ENCODE assay signal across 17 mouse cellular contexts in the genomic region with DNA sequence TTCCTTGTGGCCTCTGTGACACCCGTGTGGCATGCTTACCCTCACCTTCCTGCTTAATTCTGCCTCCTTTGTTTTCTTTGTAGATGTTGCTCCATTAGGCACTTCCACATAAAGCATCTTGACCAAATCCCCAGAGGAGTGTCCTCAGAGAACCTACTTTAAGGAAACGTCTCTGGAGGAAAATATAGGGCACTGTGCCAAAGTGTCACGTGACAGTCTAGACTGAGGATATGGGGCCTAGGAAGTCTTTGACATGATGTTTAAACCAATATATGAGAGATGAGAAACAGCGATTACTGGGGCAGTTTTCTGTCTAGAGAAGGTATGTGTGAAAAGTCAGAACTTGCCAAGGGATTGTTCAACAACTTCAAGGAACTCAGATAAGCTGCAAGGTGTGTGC. TPM values are rescaled to one million over a fixed set of nuclear protein-coding genes. Genes with fewer than 3 reads are reported as not detected.
A peak's percentile ranks its signal among the peaks of the same experiment; 100 is the strongest.
DNase-seq lines count a peak whose midpoint lies in the region; ATAC-seq and TF ChIP-seq lines count a peak whose summit lies in the region.
"Had no signal": no experiment of that assay in that cellular context is flagged by ENCODE, and none has a peak within 500 bp of the region (broad histone marks: within the 10 kb centered on the region; RNA-seq: fewer than 3 reads in every experiment).

No protein-coding gene starts in this region.

- H3K9me3 ChIP-seq in heart, embryonic 12.5 days (replicated peaks), result no peaks in the 10 kb centered on the region
- H3K9me3 ChIP-seq in midbrain, postnatal 0 days (ENCODE audit: low read length), result no peaks in the 10 kb centered on the region
- no peaks in the 10 kb centered on the region for H3K9me3 ChIP-seq in midbrain, embryonic 10.5 days (replicated peaks)
- no peaks in the 10 kb centered on the region for H3K9me3 ChIP-seq in intestine, postnatal 0 days (ENCODE audit: control insufficient read depth)
- H3K9me3 ChIP-seq in stomach, postnatal 0 days (ENCODE audit: control insufficient read depth, low read length), result no peaks in the 10 kb centered on the region
- no peaks in the 10 kb centered on the region for H3K9me3 ChIP-seq in forebrain, embryonic 13.5 days (replicated peaks)
- H3K9me3 ChIP-seq: megakaryocyte, embryonic 14.5 days had no signal

- no peak overlapping the region for H3K27ac ChIP-seq in heart, embryonic 12.5 days (ENCODE audit: poor library complexity, severe bottlenecking)
- no peak overlapping the region for H3K27ac ChIP-seq in midbrain, postnatal 0 days (ENCODE audit: low read depth, low read length)
- no peak overlapping the region for H3K27ac ChIP-seq in midbrain, embryonic 10.5 days (replicated peaks)
- H3K27ac ChIP-seq in intestine, postnatal 0 days (ENCODE audit: low read depth, low read length), result no peak overlapping the region
- H3K27ac ChIP-seq in stomach, postnatal 0 days (replicated peaks), result no peak overlapping the region
- H3K27ac ChIP-seq in forebrain, embryonic 13.5 days, result no peak overlapping the region

- WGBS in heart, embryonic 12.5 days, result 50% methylated on average over 4 of the region's 4 CpGs
- 70% methylated on average over 4 of the region's 4 CpGs for WGBS in midbrain, postnatal 0 days
- WGBS in midbrain, embryonic 10.5 days, result 85% methylated on average over 4 of the region's 4 CpGs
- WGBS in intestine, postnatal 0 days, result 27% methylated on average over 4 of the region's 4 CpGs
- WGBS in stomach, postnatal 0 days, result 18% methylated on average over 4 of the region's 4 CpGs
- 63% methylated on average over 4 of the region's 4 CpGs for whole genome bisulfite sequencing in forebrain, embryonic 13.5 days

- no peak overlapping the region for H3K9ac ChIP-seq in heart, embryonic 12.5 days
- no peak overlapping the region for H3K9ac ChIP-seq in midbrain, postnatal 0 days (replicated peaks; ENCODE audit: low read length, poor library complexity, severe bottlenecking)
- no peak overlapping the region for H3K9ac ChIP-seq in intestine, postnatal 0 days (ENCODE audit: low read depth, low read length)
- no peak overlapping the region for H3K9ac ChIP-seq in stomach, postnatal 0 days (ENCODE audit: low read length)
- H3K9ac ChIP-seq in forebrain, embryonic 13.5 days, result no peak overlapping the region

- H3K4me1 ChIP-seq in heart, embryonic 12.5 days (replicated peaks), result no peaks in the 10 kb centered on the region
- no peaks in the 10 kb centered on the region for H3K4me1 ChIP-seq in midbrain, postnatal 0 days (ENCODE audit: insufficient read depth, low read length)
- peaks cover 10% of the 10 kb centered on the region for H3K4me1 ChIP-seq in midbrain, embryonic 10.5 days
- no peaks in the 10 kb centered on the region for H3K4me1 ChIP-seq in intestine, postnatal 0 days (replicated peaks; ENCODE audit: control insufficient read depth, insufficient read depth, low read length)
- no peaks in the 10 kb centered on the region for H3K4me1 ChIP-seq in stomach, postnatal 0 days (replicated peaks; ENCODE audit: control insufficient read depth, insufficient read depth)
- no peaks in the 10 kb centered on the region for H3K4me1 ChIP-seq in forebrain, embryonic 13.5 days
- H3K4me1 ChIP-seq: megakaryocyte, embryonic 14.5 days had no signal

- no peak for ATAC-seq in heart, embryonic 12.5 days (ENCODE audit: insufficient number of reproducible peaks, low FRiP score)
- ATAC-seq in midbrain, postnatal 0 days (ENCODE audit: low FRiP score), result no peak
- ATAC-seq in intestine, postnatal 0 days, result peak; percentile 56
- 0 out of 2 replicates have a peak, but pooled peaks have one; percentile 56 for ATAC-seq in stomach, postnatal 0 days (ENCODE audit: low FRiP score, low TSS enrichment)
- no peak for ATAC-seq in forebrain, embryonic 13.5 days
- ATAC-seq: inflammation-experienced regulatory T-cells, adult 6 months; Patski had no signal

- DNase-seq in heart, adult 11 months, result peak; percentile 89
- DNase-seq in midbrain, postnatal 0 days (ENCODE audit: low spot score), result peak; percentile 9
- no peak for DNase-seq in midbrain, embryonic 10.5 days (ENCODE audit: low spot score)
- DNase-seq in stomach, postnatal 0 days (ENCODE audit: low spot score), result peak; percentile 48
- DNase-seq in layer of hippocampus, postnatal 10 days (ENCODE audit: low spot score in 2 of 2), result no peak
- DNase-seq: adrenal gland, postnatal 25 days; cerebellum, adult 11-12 months; gastrocnemius, postnatal 14 days had no signal

- no peaks in the 10 kb centered on the region for H3K36me3 ChIP-seq in heart, embryonic 12.5 days
- H3K36me3 ChIP-seq in midbrain, postnatal 0 days (ENCODE audit: insufficient read depth, low read length), result no peaks in the 10 kb centered on the region
- H3K36me3 ChIP-seq in midbrain, embryonic 10.5 days, result no peaks in the 10 kb centered on the region
- H3K36me3 ChIP-seq in intestine, postnatal 0 days (ENCODE audit: control insufficient read depth, insufficient read depth), result no peaks in the 10 kb centered on the region
- H3K36me3 ChIP-seq in stomach, postnatal 0 days (ENCODE audit: control insufficient read depth, insufficient read depth, low read length), result no peaks in the 10 kb centered on the region
- H3K36me3 ChIP-seq in forebrain, embryonic 13.5 days (ENCODE audit: poor library complexity, severe bottlenecking), result no peaks in the 10 kb centered on the region

- H3K4me3 ChIP-seq in heart, embryonic 12.5 days, result no peak overlapping the region
- H3K4me3 ChIP-seq in midbrain, postnatal 0 days (ENCODE audit: low read depth, low read length), result no peak overlapping the region
- H3K4me3 ChIP-seq in midbrain, embryonic 10.5 days, result no peak overlapping the region
- no peak overlapping the region for H3K4me3 ChIP-seq in intestine, postnatal 0 days (ENCODE audit: low read depth, low read length)
- no peak overlapping the region for H3K4me3 ChIP-seq in stomach, postnatal 0 days (ENCODE audit: low read depth, low read length)
- no peak overlapping the region for H3K4me3 ChIP-seq in forebrain, embryonic 13.5 days
- H3K4me3 ChIP-seq: megakaryocyte, embryonic 14.5 days had no signal

- TF ChIP-seq EP300 in stomach, postnatal 0 days (optimal IDR thresholded peaks at IDR 0.05), result no peak

- no peaks in the 10 kb centered on the region for H3K27me3 ChIP-seq in heart, embryonic 12.5 days (replicated peaks)
- no peaks in the 10 kb centered on the region for H3K27me3 ChIP-seq in midbrain, postnatal 0 days (ENCODE audit: insufficient read depth, low read length)
- H3K27me3 ChIP-seq in midbrain, embryonic 10.5 days (ENCODE audit: low read depth, poor library complexity, severe bottlenecking), result no peaks in the 10 kb centered on the region
- H3K27me3 ChIP-seq in intestine, postnatal 0 days (replicated peaks; ENCODE audit: control insufficient read depth, insufficient read depth, low read length), result no peaks in the 10 kb centered on the region
- no peaks in the 10 kb centered on the region for H3K27me3 ChIP-seq in stomach, postnatal 0 days (ENCODE audit: control insufficient read depth, insufficient read depth, low read length)
- H3K27me3 ChIP-seq in forebrain, embryonic 13.5 days, result no peaks in the 10 kb centered on the region
- H3K27me3 ChIP-seq: Patski had no signal

- no peak for TF ChIP-seq CTCF in midbrain, postnatal 0 days (IDR thresholded peaks at IDR 0.05)
- TF ChIP-seq CTCF in intestine, postnatal 0 days (IDR thresholded peaks at IDR 0.05; ENCODE audit: low read depth), result no peak
- TF ChIP-seq CTCF in stomach, postnatal 0 days (IDR thresholded peaks at IDR 0.05; ENCODE audit: low read depth), result no peak

- no peak overlapping the region for H3K4me2 ChIP-seq in heart, embryonic 12.5 days
- no peak overlapping the region for H3K4me2 ChIP-seq in midbrain, postnatal 0 days (ENCODE audit: low read depth, low read length, poor library complexity, severe bottlenecking)
- no peak overlapping the region for H3K4me2 ChIP-seq in intestine, postnatal 0 days (replicated peaks; ENCODE audit: low read depth)
- no peak overlapping the region for H3K4me2 ChIP-seq in stomach, postnatal 0 days (replicated peaks; ENCODE audit: low read depth)
- no peak overlapping the region for H3K4me2 ChIP-seq in forebrain, embryonic 13.5 days

RNA-seq across cellular contexts. Expression of a gene that starts 8.3 kb away (rescaled TPM):
- polyA plus RNA-seq in heart, embryonic 12.5 days (2016; fragmentation: Nextera tagmentation; extraction: Ambion mirVana), result not detected in 2 replicates
- not detected in 2 replicates for total RNA-seq in midbrain, postnatal 0 days (2014; rRNA removed)
- not detected in 2 replicates for polyA plus RNA-seq in midbrain, postnatal 0 days (2015; fragmentation: Nextera tagmentation; extraction: Ambion mirVana)
- polyA plus RNA-seq in midbrain, embryonic 10.5 days (2016; fragmentation: Nextera tagmentation; extraction: Ambion mirVana), result not detected in 2 replicates
- polyA plus RNA-seq in intestine, postnatal 0 days (2015; fragmentation: Nextera tagmentation; extraction: Ambion mirVana), result 0.09 and 0.10 TPM in 2 replicates
- 0.11 and 0.22 TPM in 2 replicates for polyA plus RNA-seq in stomach, postnatal 0 days (2015; fragmentation: Nextera tagmentation; extraction: Ambion mirVana)
- total RNA-seq in layer of hippocampus, postnatal 10 days (2021), result not detected
- polyA plus RNA-seq in forebrain, embryonic 13.5 days (2015; fragmentation: Nextera tagmentation; extraction: Ambion mirVana), result not detected in 2 replicates
- total RNA-seq: gastrocnemius, postnatal 14 days; heart, postnatal 36 days; liver, adult 2 months had no signal
- polyA plus RNA-seq: inflammation-experienced regulatory T-cells, adult 6 months; liver, adult 2 months; Patski; small intestine, adult 2 months had no signal

RNA-seq across cellular contexts. Expression of a gene that starts 32.3 kb away (rescaled TPM):
- not detected in 2 replicates for polyA plus RNA-seq in heart, embryonic 12.5 days (2016; fragmentation: Nextera tagmentation; extraction: Ambion mirVana)
- total RNA-seq in midbrain, postnatal 0 days (2014; rRNA removed), result 0.99 and 3.2 TPM in 2 replicates
- 1.5 and 2.0 TPM in 2 replicates for polyA plus RNA-seq in midbrain, postnatal 0 days (2015; fragmentation: Nextera tagmentation; extraction: Ambion mirVana)
- 0.25 TPM in 1 of 2 replicates, not detected in the other for polyA plus RNA-seq in midbrain, embryonic 10.5 days (2016; fragmentation: Nextera tagmentation; extraction: Ambion mirVana)
- 0.31 and 0.64 TPM in 2 replicates for polyA plus RNA-seq in intestine, postnatal 0 days (2015; fragmentation: Nextera tagmentation; extraction: Ambion mirVana)
- polyA plus RNA-seq in stomach, postnatal 0 days (2015; fragmentation: Nextera tagmentation; extraction: Ambion mirVana), result 31.3 and 43.4 TPM in 2 replicates
- under 1 TPM; 0.21 to 0.47 TPM for total RNA-seq in layer of hippocampus, postnatal 10 days (2021)
- 0.29 TPM in 1 of 2 replicates, not detected in the other for polyA plus RNA-seq in forebrain, embryonic 13.5 days (2015; fragmentation: Nextera tagmentation; extraction: Ambion mirVana)
- polyA plus RNA-seq: inflammation-experienced regulatory T-cells, adult 6 months had no signal

RNA-seq across cellular contexts. Expression of a gene that starts 40.5 kb away (rescaled TPM):
- 8.4 and 9.0 TPM in 2 replicates for polyA plus RNA-seq in heart, embryonic 12.5 days (2016; fragmentation: Nextera tagmentation; extraction: Ambion mirVana)
- total RNA-seq in midbrain, postnatal 0 days (2014; rRNA removed), result 4.9 and 8.1 TPM in 2 replicates
- 6.1 and 6.7 TPM in 2 replicates for polyA plus RNA-seq in midbrain, postnatal 0 days (2015; fragmentation: Nextera tagmentation; extraction: Ambion mirVana)
- 11.3 and 12.5 TPM in 2 replicates for polyA plus RNA-seq in midbrain, embryonic 10.5 days (2016; fragmentation: Nextera tagmentation; extraction: Ambion mirVana)
- polyA plus RNA-seq in intestine, postnatal 0 days (2015; fragmentation: Nextera tagmentation; extraction: Ambion mirVana), result 930 and 998 TPM in 2 replicates
- polyA plus RNA-seq in stomach, postnatal 0 days (2015; fragmentation: Nextera tagmentation; extraction: Ambion mirVana), result 14.1 TPM in 2 replicates
- total RNA-seq in layer of hippocampus, postnatal 10 days (2021), result 1 to 10 TPM; 4.3 to 5.3 TPM
- 10.2 and 11.6 TPM in 2 replicates for polyA plus RNA-seq in forebrain, embryonic 13.5 days (2015; fragmentation: Nextera tagmentation; extraction: Ambion mirVana)

RNA-seq across cellular contexts. Expression of a gene that starts 42.0 kb away (rescaled TPM):
- 12.8 and 14.5 TPM in 2 replicates for polyA plus RNA-seq in heart, embryonic 12.5 days (2016; fragmentation: Nextera tagmentation; extraction: Ambion mirVana)
- 2.5 and 5.3 TPM in 2 replicates for total RNA-seq in midbrain, postnatal 0 days (2014; rRNA removed)
- 8.4 and 9.5 TPM in 2 replicates for polyA plus RNA-seq in midbrain, postnatal 0 days (2015; fragmentation: Nextera tagmentation; extraction: Ambion mirVana)
- 17.8 and 19.5 TPM in 2 replicates for polyA plus RNA-seq in midbrain, embryonic 10.5 days (2016; fragmentation: Nextera tagmentation; extraction: Ambion mirVana)
- 4.3 and 4.7 TPM in 2 replicates for polyA plus RNA-seq in intestine, postnatal 0 days (2015; fragmentation: Nextera tagmentation; extraction: Ambion mirVana)
- polyA plus RNA-seq in stomach, postnatal 0 days (2015; fragmentation: Nextera tagmentation; extraction: Ambion mirVana), result 4.5 and 5.3 TPM in 2 replicates
- 1 to 10 TPM; 8.0 to 9.3 TPM for total RNA-seq in layer of hippocampus, postnatal 10 days (2021)
- 8.7 and 9.9 TPM in 2 replicates for polyA plus RNA-seq in forebrain, embryonic 13.5 days (2015; fragmentation: Nextera tagmentation; extraction: Ambion mirVana)

Comparison
In these comparisons a context has a peak if more than half of its experiments do, and no peak if none do; other contexts are left out.
1. DNase-seq: peak in heart, adult 11 months (single experiment), midbrain, postnatal 0 days (single experiment) and stomach, postnatal 0 days (single experiment); none in midbrain, embryonic 10.5 days (single experiment) and layer of hippocampus, postnatal 10 days (0 of 2).
2. ATAC-seq: peak in intestine, postnatal 0 days (single experiment) and stomach, postnatal 0 days (single experiment); none in heart, embryonic 12.5 days (single experiment), midbrain, postnatal 0 days (single experiment) and forebrain, embryonic 13.5 days (single experiment).
3. RNA of a gene that starts 32.3 kb away (polyA plus RNA-seq): 31.3 to 43.4 TPM in stomach, postnatal 0 days; 1.5 to 2.0 TPM in midbrain, postnatal 0 days, 0.31 to 0.64 TPM in intestine, postnatal 0 days, 0.29 TPM in forebrain, embryonic 13.5 days, 0.25 TPM in midbrain, embryonic 10.5 days and not detected in heart, embryonic 12.5 days; every median in the first group is over 10 times any median in the second.
4. RNA of a gene that starts 40.5 kb away (polyA plus RNA-seq): 930 to 998 TPM in intestine, postnatal 0 days; 14.1 TPM in stomach, postnatal 0 days, 10.2 to 11.6 TPM in forebrain, embryonic 13.5 days, 11.3 to 12.5 TPM in midbrain, embryonic 10.5 days, 8.4 to 9.0 TPM in heart, embryonic 12.5 days and 6.1 to 6.7 TPM in midbrain, postnatal 0 days; every median in the first group is over 10 times any median in the second.